Mouse (Mus musculus): ENCODE measurements around the gene Arl4d. TPM values are rescaled to one million over a fixed set of nuclear protein-coding genes. Genes with fewer than 3 reads are reported as not detected.
A peak's percentile ranks its signal among the peaks of the same experiment; 100 is the strongest.

Arl4d gene
- total and polyA plus RNA-seq, 2 experiments from 2014 or later: 6.2 to 6.5 TPM

DNA sequence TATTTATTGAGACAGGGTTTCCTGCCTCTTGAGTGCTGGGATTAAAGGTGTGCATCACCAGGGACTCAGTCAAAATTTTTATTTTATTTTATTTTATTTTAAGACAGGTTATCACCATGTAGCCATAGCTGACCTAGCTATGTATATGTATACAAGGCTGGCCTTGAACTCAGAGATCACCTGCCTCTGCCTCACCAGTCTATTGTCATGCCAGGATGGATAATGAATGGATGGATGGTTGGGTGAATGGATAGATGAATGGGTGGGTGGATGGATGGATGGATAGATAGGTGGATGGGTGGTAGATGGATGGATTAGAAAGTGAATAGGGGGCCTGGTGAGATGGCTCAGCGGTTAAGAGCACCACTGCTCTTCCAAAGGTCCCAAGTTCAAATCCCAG is 16.6 kb downstream of the Arl4d start:
- Histone ChIP-seq H3K4me1 (ENCODE audit: insufficient read depth, low read length) (peaks cover 7% of the 10 kb centered on the region; the same call in 1 of the 2 replicates), H3K4me3 (ENCODE audit: low read length) (no peak overlapping the region), H3K36me3 (ENCODE audit: insufficient read depth, low read length) (no peaks in the 10 kb centered on the region), H3K27ac (no peak overlapping the region), H3K27me3 (ENCODE audit: insufficient read depth, low read length) (no peaks in the 10 kb centered on the region), H3K4me2 (ENCODE audit: low read depth, low read length) (no peak overlapping the region), H3K9ac (replicated peaks; ENCODE audit: low read length) (no peak overlapping the region), H3K9me3 (ENCODE audit: low read length) (no peaks in the 10 kb centered on the region)
- no peak for ATAC-seq
- 83% methylated on average over 1 of the region's 1 CpGs for WGBS
- no peak for DNase-seq (ENCODE audit: low spot score)
- TF ChIP-seq CTCF (IDR thresholded peaks at IDR 0.05; ENCODE audit: low read depth): no peak

DNA sequence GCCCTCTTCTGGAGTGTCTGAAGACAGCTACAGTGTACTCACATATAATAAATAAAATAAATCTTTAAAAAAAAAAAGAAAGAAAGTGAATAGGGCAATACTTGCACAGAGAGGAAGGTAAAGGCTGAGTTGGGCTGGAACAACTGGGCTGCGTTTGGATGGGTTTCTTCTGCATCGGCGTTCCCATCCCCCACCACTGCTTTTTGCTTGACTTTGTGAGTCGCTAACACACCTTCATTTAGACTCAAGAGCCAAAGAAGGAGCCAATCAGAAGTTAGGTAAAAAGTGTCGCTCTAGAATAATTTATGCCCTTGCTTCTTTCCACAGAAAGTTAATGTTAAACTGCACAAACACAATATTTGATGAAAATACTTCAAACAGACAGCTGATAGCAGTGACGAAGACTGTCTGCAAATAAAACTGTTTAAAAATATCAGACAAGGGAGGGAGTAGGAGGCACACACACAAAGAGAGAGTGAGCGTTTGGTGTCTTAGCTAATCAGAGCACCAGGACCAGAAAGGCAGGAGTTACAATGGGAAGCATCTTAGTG is 17.1 kb downstream of the Arl4d start:
- H3K4me3 ChIP-seq (ENCODE audit: low read length): no peak overlapping the region
- WGBS: 81% methylated on average over 7 of the region's 7 CpGs
- H3K4me2 ChIP-seq (ENCODE audit: low read depth, low read length): no peak overlapping the region
- H3K36me3 ChIP-seq (ENCODE audit: insufficient read depth, low read length): no peaks in the 10 kb centered on the region
- H3K4me1 ChIP-seq (ENCODE audit: insufficient read depth, low read length): peaks cover 11% of the 10 kb centered on the region; the same call in 1 of the 2 replicates
- H3K9ac ChIP-seq (replicated peaks; ENCODE audit: low read length): no peak overlapping the region
- H3K9me3 ChIP-seq (ENCODE audit: low read length): no peaks in the 10 kb centered on the region
- ATAC-seq (no peak), DNase-seq (ENCODE audit: low spot score) (no peak)
- no peak overlapping the region for H3K27ac ChIP-seq
- H3K27me3 ChIP-seq (ENCODE audit: insufficient read depth, low read length): no peaks in the 10 kb centered on the region
- no peak for TF ChIP-seq CTCF (IDR thresholded peaks at IDR 0.05; ENCODE audit: low read depth)

- ATAC-seq: peak; percentile 38; the same call in 1 of the 2 replicates
- WGBS: 37% methylated on average over 13 of the region's 13 CpGs
Observed at GRCm38 (mm10) chr11:101687351-101688301, 22.3 kb downstream of the Arl4d start.

DNA sequence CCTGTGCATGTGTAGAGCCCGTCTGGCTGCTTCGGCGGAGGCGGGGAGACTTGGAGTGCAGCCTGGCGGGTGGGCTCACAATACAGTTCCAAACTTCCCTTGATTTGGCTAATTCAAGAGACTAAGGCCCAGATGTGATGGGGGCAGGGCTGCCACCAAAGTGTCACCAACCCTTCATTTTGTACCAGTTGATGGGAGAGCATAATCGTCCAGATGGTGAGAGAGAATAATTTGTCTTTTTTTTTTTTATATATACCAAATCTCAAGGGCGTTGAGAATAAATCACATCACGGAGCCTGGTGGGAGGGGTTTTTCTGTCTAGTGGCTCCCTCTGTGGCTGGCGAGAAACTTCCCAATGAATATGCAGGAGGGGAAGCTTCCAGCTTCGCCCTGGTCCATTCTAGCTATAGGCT is 24.4 kb downstream of the Arl4d start:
- no peak overlapping the region for H3K4me2 ChIP-seq (ENCODE audit: low read depth, low read length)
- H3K4me3 ChIP-seq (ENCODE audit: low read length): no peak overlapping the region
- no peaks in the 10 kb centered on the region for H3K36me3 ChIP-seq (ENCODE audit: insufficient read depth, low read length)
- 35% methylated on average over 10 of the region's 10 CpGs for WGBS
- no peak overlapping the region for H3K9ac ChIP-seq (replicated peaks; ENCODE audit: low read length)
- no peak overlapping the region for H3K27ac ChIP-seq
- ATAC-seq (no peak), DNase-seq (ENCODE audit: low spot score) (peak; percentile 19)
- TF ChIP-seq CTCF (IDR thresholded peaks at IDR 0.05; ENCODE audit: low read depth): no peak
- H3K4me1 ChIP-seq (ENCODE audit: insufficient read depth, low read length): 0 out of 2 replicates have a peak, but pooled peaks cover 9% of the 10 kb centered on the region
- no peaks in the 10 kb centered on the region for H3K9me3 ChIP-seq (ENCODE audit: low read length)
- no peaks in the 10 kb centered on the region for H3K27me3 ChIP-seq (ENCODE audit: insufficient read depth, low read length)

More at GRCm38 (mm10) chr11:101687351-101688301, 22.3 kb downstream of the Arl4d start:
- Histone ChIP-seq H3K9me3 (ENCODE audit: low read length) (no peaks in the 10 kb centered on the region), H3K4me1 (ENCODE audit: insufficient read depth, low read length) (0 out of 2 replicates have a peak, but pooled peaks cover 9% of the 10 kb centered on the region), H3K27ac (peak overlapping the region; percentile 45; the same call in 1 of the 2 replicates), H3K4me3 (ENCODE audit: low read length) (no peak overlapping the region), H3K4me2 (ENCODE audit: low read depth, low read length) (peak overlapping the region; percentile 28), H3K27me3 (ENCODE audit: insufficient read depth, low read length) (no peaks in the 10 kb centered on the region), H3K9ac (replicated peaks; ENCODE audit: low read length) (peak overlapping the region; percentile 28; the same call in 1 of the 2 replicates), H3K36me3 (ENCODE audit: insufficient read depth, low read length) (no peaks in the 10 kb centered on the region)
- peak; percentile 63 for DNase-seq (ENCODE audit: low spot score)
- TF ChIP-seq CTCF (IDR thresholded peaks at IDR 0.05; ENCODE audit: low read depth): no peak

DNA sequence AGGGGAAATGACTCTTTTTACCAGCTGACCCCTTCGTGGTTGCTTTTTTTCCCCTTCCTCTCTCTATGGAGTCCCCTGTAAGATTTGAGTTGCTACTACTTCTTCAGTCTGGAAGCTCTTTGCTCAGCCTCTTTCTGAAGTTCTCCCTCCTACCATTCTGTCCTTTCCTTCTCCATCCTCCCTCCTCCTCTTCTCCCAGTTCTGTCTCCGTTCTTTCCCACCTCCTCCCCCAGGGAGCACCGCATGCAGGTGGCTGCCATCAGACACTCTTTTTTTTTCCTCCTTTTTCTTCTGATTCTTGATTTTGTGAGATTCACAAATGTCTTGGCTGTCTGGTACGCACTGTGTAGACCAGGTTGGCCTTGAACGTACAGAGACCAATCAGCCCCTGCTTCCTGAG is 25.0 kb downstream of the Arl4d start:
- Histone ChIP-seq H3K27me3 (ENCODE audit: insufficient read depth, low read length) (no peaks in the 10 kb centered on the region), H3K9ac (replicated peaks; ENCODE audit: low read length) (no peak overlapping the region), H3K36me3 (ENCODE audit: insufficient read depth, low read length) (no peaks in the 10 kb centered on the region), H3K4me3 (ENCODE audit: low read length) (no peak overlapping the region), H3K4me2 (ENCODE audit: low read depth, low read length) (no peak overlapping the region), H3K27ac (no peak overlapping the region), H3K9me3 (ENCODE audit: low read length) (no peaks in the 10 kb centered on the region), H3K4me1 (ENCODE audit: insufficient read depth, low read length) (peaks cover 11% of the 10 kb centered on the region; the same call in 1 of the 2 replicates)
- 68% methylated on average over 5 of the region's 5 CpGs for WGBS
- DNase-seq (ENCODE audit: low spot score): no peak
- TF ChIP-seq CTCF (IDR thresholded peaks at IDR 0.05; ENCODE audit: low read depth): no peak
- no peak for ATAC-seq

GRCm38 (mm10) chr11:101695906-101696661 is 30.7 kb downstream of the Arl4d start:
- peak overlapping the region; percentile 54 for H3K4me2 ChIP-seq (ENCODE audit: low read depth, low read length)
- H3K36me3 ChIP-seq (ENCODE audit: insufficient read depth, low read length): no peaks in the 10 kb centered on the region
- DNase-seq (ENCODE audit: low spot score): peak; percentile 66
- no peak for TF ChIP-seq CTCF (IDR thresholded peaks at IDR 0.05; ENCODE audit: low read depth)
- no peaks in the 10 kb centered on the region for H3K9me3 ChIP-seq (ENCODE audit: low read length)
- peak overlapping the region; percentile 42 for H3K9ac ChIP-seq (replicated peaks; ENCODE audit: low read length)
- no peaks in the 10 kb centered on the region for H3K27me3 ChIP-seq (ENCODE audit: insufficient read depth, low read length)
- peak; percentile 53 for ATAC-seq
- H3K27ac ChIP-seq: peak overlapping the region; percentile 38
- WGBS: 2% methylated on average over 20 of the region's 20 CpGs
- peaks cover 12% of the 10 kb centered on the region; the same call in 1 of the 2 replicates for H3K4me1 ChIP-seq (ENCODE audit: insufficient read depth, low read length)
- H3K4me3 ChIP-seq (ENCODE audit: low read length): peak overlapping the region; percentile 10; the same call in 1 of the 2 replicates
